Comparison of ENCODE assay signal across 16 mouse cellular contexts in genomic region chr13:30738310-30738840, GRCm38 (mm10).
"Had no signal": no experiment of that assay in that cellular context is flagged by ENCODE, and none has a peak within 500 bp of the region (broad histone marks: within the 10 kb centered on the region; RNA-seq: fewer than 3 reads in every experiment).

No protein-coding gene starts in this region.

- ATAC-seq: midbrain, embryonic 16.5 days had no signal

- DNase-seq: kidney, adult 9 months; kidney, postnatal 36 days; left cerebral cortex, postnatal 4 days; lung, adult 18-20 months; retina, postnatal 1 day; right cerebral cortex, postnatal 4 days; spleen, adult 18-20 months; thymus, adult 2 months; thymus, postnatal 25 days had no signal

- H3K27me3 ChIP-seq: limb, embryonic 13.5 days; neural tube, embryonic 12.5 days had no signal

- H3K4me2 ChIP-seq: limb, embryonic 13.5 days; midbrain, embryonic 12.5 days; neural tube, embryonic 12.5 days had no signal

- H3K4me3 ChIP-seq: layer of hippocampus, adult 2 months; limb, embryonic 13.5 days; midbrain, embryonic 12.5 days; neural tube, embryonic 12.5 days had no signal

- H3K4me1 ChIP-seq: limb, embryonic 13.5 days; midbrain, embryonic 12.5 days; neural tube, embryonic 12.5 days had no signal

- H3K9ac ChIP-seq: limb, embryonic 13.5 days; liver, embryonic 14.5 days; midbrain, embryonic 12.5 days; neural tube, embryonic 12.5 days had no signal

- H3K36me3 ChIP-seq: limb, embryonic 13.5 days; midbrain, embryonic 12.5 days; neural tube, embryonic 12.5 days had no signal

- H3K9me3 ChIP-seq: limb, embryonic 13.5 days; midbrain, embryonic 12.5 days; neural tube, embryonic 12.5 days had no signal

- H3K27ac ChIP-seq: kidney, postnatal 0 days; layer of hippocampus, adult 2 months; limb, embryonic 13.5 days; liver, embryonic 14.5 days; midbrain, embryonic 12.5 days; neural tube, embryonic 12.5 days had no signal
